Mouse (Mus musculus) frontal cortex, postnatal 25 days (tissue): Measurements from ENCODE around the gene Cluh.

ENCODE experiments used
- DNase-seq, 2 experiments: peaks; one replicate each; pipeline ENCODE4 v3.0.0; 2022; ENCODE audit warnings: low spot score in 2 of 2

Gene Cluh

GRCm38 (mm10) chr11:74673561-74673960, 24.3 kb downstream of the Cluh start:
- DNase-seq: no peak

- no peak for DNase-seq
Observed at GRCm38 (mm10) chr11:74674713-74675112, 25.4 kb downstream of the Cluh start.

- DNase-seq: no peak
Observed at GRCm38 (mm10) chr11:74675156-74675555, 25.9 kb downstream of the Cluh start.

GRCm38 (mm10) chr11:74692151-74692550, 42.9 kb downstream of the Cluh start:
- DNase-seq: no peak

- DNase-seq: no peak
Observed at GRCm38 (mm10) chr11:74699505-74699904, 50.2 kb downstream of the Cluh start.

GRCm38 (mm10) chr11:74704068-74704467, 54.8 kb downstream of the Cluh start:
- no peak for DNase-seq

- DNase-seq: no peak
Observed at GRCm38 (mm10) chr11:74708781-74709180, 59.5 kb downstream of the Cluh start.

GRCm38 (mm10) chr11:74710671-74711070, 61.4 kb downstream of the Cluh start:
- no peak for DNase-seq

GRCm38 (mm10) chr11:74715971-74716525, 66.8 kb downstream of the Cluh start:
- DNase-seq: no peak
